Mouse (Mus musculus) brain, adult 2 months (tissue): Measurements from ENCODE around the gene Rel.

Experiments
- DNase-seq: peaks from one replicate; pipeline ENCODE4 v3.0.0; 2011; ENCODE audit warnings: low read depth, low spot score

Rel gene

GRCm38 (mm10) chr11:23746102-23746501 is 24.7 kb downstream of the Rel start:
- DNase-seq = no peak

- no peak for DNase-seq
Measured at GRCm38 (mm10) chr11:23744352-23744751, 26.4 kb downstream of the Rel start.

GRCm38 (mm10) chr11:23741386-23741785 is 29.4 kb downstream of the Rel start:
- DNase-seq = no peak

- DNase-seq = no peak
Measured at GRCm38 (mm10) chr11:23740895-23741294, 29.9 kb downstream of the Rel start.

- peak; percentile 79 for DNase-seq
Measured at GRCm38 (mm10) chr11:23735820-23736470, 34.8 kb downstream of the Rel start.

GRCm38 (mm10) chr11:23734749-23735286 is 36.0 kb downstream of the Rel start:
- DNase-seq = no peak

GRCm38 (mm10) chr11:23732840-23733239 is 37.9 kb downstream of the Rel start:
- DNase-seq = no peak

GRCm38 (mm10) chr11:23730120-23730519 is 40.6 kb downstream of the Rel start:
- no peak for DNase-seq

- no peak for DNase-seq
Measured at GRCm38 (mm10) chr11:23728186-23728585, 42.6 kb downstream of the Rel start.

- no peak for DNase-seq
Measured at GRCm38 (mm10) chr11:23726441-23726840, 44.3 kb downstream of the Rel start.

- DNase-seq = no peak
Measured at GRCm38 (mm10) chr11:23725850-23726249, 44.9 kb downstream of the Rel start.

GRCm38 (mm10) chr11:23722326-23722725 is 48.4 kb downstream of the Rel start:
- DNase-seq = no peak

GRCm38 (mm10) chr11:23719825-23720224 is 50.9 kb downstream of the Rel start:
- DNase-seq = no peak

GRCm38 (mm10) chr11:23718856-23719255 is 51.9 kb downstream of the Rel start:
- no peak for DNase-seq

- no peak for DNase-seq
Measured at GRCm38 (mm10) chr11:23712299-23712698, 58.5 kb downstream of the Rel start.

- DNase-seq = no peak
Measured at GRCm38 (mm10) chr11:23704604-23705294, 66.0 kb downstream of the Rel start.

GRCm38 (mm10) chr11:23701831-23702230 is 68.9 kb downstream of the Rel start:
- DNase-seq = no peak

GRCm38 (mm10) chr11:23699414-23700095 is 71.2 kb downstream of the Rel start:
- no peak for DNase-seq

- no peak for DNase-seq
Measured at GRCm38 (mm10) chr11:23698526-23698925, 72.2 kb downstream of the Rel start.

- DNase-seq = no peak
Measured at GRCm38 (mm10) chr11:23695847-23696246, 74.9 kb downstream of the Rel start.

GRCm38 (mm10) chr11:23693286-23693685 is 77.5 kb downstream of the Rel start:
- DNase-seq = no peak

- no peak for DNase-seq
Measured at GRCm38 (mm10) chr11:23688060-23688459, 82.7 kb downstream of the Rel start.
